Mouse (Mus musculus): ENCODE measurements around the gene Phactr4. TPM values are rescaled to one million over a fixed set of nuclear protein-coding genes. Genes with fewer than 3 reads are reported as not detected.

Gene Phactr4
- total RNA-seq, 2 experiments from 2014 or later: 16.3 to 18.4 TPM

GRCm38 (mm10) chr4:132411322-132412094 is 10.8 kb downstream of the Phactr4 start:
- DNase-seq: no peak

GRCm38 (mm10) chr4:132409587-132410229 is 12.6 kb downstream of the Phactr4 start:
- DNase-seq: no peak

GRCm38 (mm10) chr4:132406393-132407189 is 15.7 kb downstream of the Phactr4 start:
- DNase-seq: no peak

- no peak for DNase-seq
Observed at GRCm38 (mm10) chr4:132404588-132404987, 17.7 kb downstream of the Phactr4 start.

GRCm38 (mm10) chr4:132403063-132403660 is 19.1 kb downstream of the Phactr4 start:
- no peak for DNase-seq

GRCm38 (mm10) chr4:132401016-132401415 is 21.3 kb downstream of the Phactr4 start:
- no peak for DNase-seq

GRCm38 (mm10) chr4:132398863-132399262 is 23.4 kb downstream of the Phactr4 start:
- DNase-seq: no peak

GRCm38 (mm10) chr4:132398045-132398774 is 24.1 kb downstream of the Phactr4 start:
- DNase-seq: peak; percentile 60

GRCm38 (mm10) chr4:132397120-132397519 is 25.2 kb downstream of the Phactr4 start:
- no peak for DNase-seq

- no peak for DNase-seq
Observed at GRCm38 (mm10) chr4:132396251-132396650, 26.0 kb downstream of the Phactr4 start.

- DNase-seq: no peak
Observed at GRCm38 (mm10) chr4:132391063-132391740, 31.1 kb downstream of the Phactr4 start.

GRCm38 (mm10) chr4:132389302-132389701 is 33.0 kb downstream of the Phactr4 start:
- DNase-seq: no peak

- DNase-seq: no peak
Observed at GRCm38 (mm10) chr4:132387617-132388016, 34.7 kb downstream of the Phactr4 start.

GRCm38 (mm10) chr4:132386846-132387245 is 35.4 kb downstream of the Phactr4 start:
- DNase-seq: no peak

- DNase-seq: no peak
Observed at GRCm38 (mm10) chr4:132385771-132386410, 36.4 kb downstream of the Phactr4 start.

- no peak for DNase-seq
Observed at GRCm38 (mm10) chr4:132383455-132383854, 38.8 kb downstream of the Phactr4 start.

GRCm38 (mm10) chr4:132382296-132382695 is 40.0 kb downstream of the Phactr4 start:
- DNase-seq: no peak

GRCm38 (mm10) chr4:132380965-132381616 is 41.2 kb downstream of the Phactr4 start:
- DNase-seq: no peak

- no peak for DNase-seq
Observed at GRCm38 (mm10) chr4:132373820-132374219, 48.5 kb downstream of the Phactr4 start.
